Mouse (Mus musculus) embryonic facial prominence, embryonic 11.5 days (tissue): Measurements from ENCODE around the gene Slc24a3. TPM values are rescaled to one million over a fixed set of nuclear protein-coding genes. Genes with fewer than 3 reads are reported as not detected.

Source experiments
- ATAC-seq: fragments of 200-750 bp; cut with Nextera tagmentation; replicated peaks from 2 replicates; pipeline ENCODE4 v1.8.0; 2017; ENCODE audit warnings: low read depth; ENCODE audit not compliant: insufficient number of reproducible peaks, low FRiP score, low TSS enrichment
- DNase-seq: peaks from one replicate; pipeline ENCODE4 v3.0.0-alpha.2; 2015; ENCODE audit warnings: low spot score
- H3K27ac ChIP-seq: fragments of 300-500 bp; sonication (generic); replicated peaks from 2 replicates; pipeline ENCODE4 v1.5.1; 2014; ENCODE audit warnings: mild to moderate bottlenecking, low read depth, low read length, control low read depth
- H3K27me3 ChIP-seq: fragments of 300-500 bp; sonication (generic); 2 replicates; pipeline ENCODE4 v1.6.1; 2014; ENCODE audit warnings: mild to moderate bottlenecking, low read length, moderate library complexity, mixed read lengths; ENCODE audit not compliant: control insufficient read depth, insufficient read depth
- H3K36me3 ChIP-seq: fragments of 300-500 bp; sonication (generic); replicated peaks from 2 replicates; pipeline ENCODE4 v1.6.1; 2014; ENCODE audit warnings: low read depth, mild to moderate bottlenecking, low read length, moderate library complexity, mixed read lengths; ENCODE audit not compliant: control insufficient read depth, insufficient read depth
- H3K4me1 ChIP-seq: fragments of 300-500 bp; sonication (generic); 2 replicates; pipeline ENCODE4 v1.6.1; 2014; ENCODE audit warnings: low read length, mixed read lengths; ENCODE audit not compliant: control insufficient read depth, insufficient read depth
- H3K4me2 ChIP-seq: fragments of 300-500 bp; sonication (generic); 2 replicates; pipeline ENCODE4 v1.6.1; 2014; ENCODE audit warnings: low read depth, mild to moderate bottlenecking, control low read depth, low read length, moderate library complexity
- H3K4me3 ChIP-seq: fragments of 300-500 bp; sonication (generic); 2 replicates; pipeline ENCODE4 v1.5.1; 2014; ENCODE audit warnings: low read depth, low read length, control low read depth
- H3K9ac ChIP-seq: fragments of 300-500 bp; sonication (generic); replicated peaks from 2 replicates; pipeline ENCODE4 v1.6.1; 2014; ENCODE audit warnings: mild to moderate bottlenecking, control low read depth, low read length
- H3K9me3 ChIP-seq: fragments of 300-500 bp; sonication (generic); replicated peaks from 2 replicates; pipeline ENCODE4 v1.6.1; 2016; ENCODE audit warnings: mild to moderate bottlenecking, low read length, inconsistent platforms, mixed read lengths; ENCODE audit not compliant: control insufficient read depth
- WGBS: fragments of 180-500 bp; shearing (Covaris S2); extraction: QIAGEN DNeasy Blood & Tissue Kit; methylation state at CpG from one replicate; pipeline ENCODE4 v1.1.7; 2014; 5-methylcytosine and 5-hydroxymethylcytosine counted together
- polyA plus RNA-seq: library from polyadenylated mRNA; unstranded; fragments of >200 nt; fragmentation: Nextera tagmentation; extraction: Ambion mirVana; gene quantifications from 2 replicates; pipeline ENCODE4 v1.2.1, GENCODE M21; 2014

The Slc24a3 gene
- polyA plus RNA-seq, 1 experiment from 2014 or later, result 0.67 TPM

- ATAC-seq (no peak), DNase-seq (no peak)
- no peaks in the 10 kb centered on the region for H3K27me3 ChIP-seq
- H3K9me3 ChIP-seq, result no peaks in the 10 kb centered on the region
- no peaks in the 10 kb centered on the region for H3K4me1 ChIP-seq
- H3K4me2 ChIP-seq, result no peak overlapping the region
- H3K9ac ChIP-seq, result no peak overlapping the region
- H3K36me3 ChIP-seq, result no peaks in the 10 kb centered on the region
- WGBS, result 82% methylated on average over 9 of the region's 9 CpGs
- H3K27ac ChIP-seq, result no peak overlapping the region
- no peak overlapping the region for H3K4me3 ChIP-seq
Observed at GRCm38 (mm10) chr2:145680762-145681161, 513.2 kb downstream of the Slc24a3 start.

GRCm38 (mm10) chr2:145681626-145682025 is 514.1 kb downstream of the Slc24a3 start:
- H3K4me2 ChIP-seq, result no peak overlapping the region
- no peak overlapping the region for H3K4me3 ChIP-seq
- WGBS, result 76% methylated on average over 4 of the region's 4 CpGs
- no peak overlapping the region for H3K27ac ChIP-seq
- no peak for DNase-seq
- ATAC-seq, result no peak
- H3K9ac ChIP-seq, result no peak overlapping the region
- no peaks in the 10 kb centered on the region for H3K9me3 ChIP-seq
- H3K36me3 ChIP-seq, result no peaks in the 10 kb centered on the region
- H3K27me3 ChIP-seq, result no peaks in the 10 kb centered on the region
- no peaks in the 10 kb centered on the region for H3K4me1 ChIP-seq

GRCm38 (mm10) chr2:145682924-145683323 is 515.4 kb downstream of the Slc24a3 start:
- Histone ChIP-seq H3K27ac (no peak overlapping the region), H3K4me3 (no peak overlapping the region), H3K4me1 (no peaks in the 10 kb centered on the region), H3K27me3 (no peaks in the 10 kb centered on the region), H3K36me3 (no peaks in the 10 kb centered on the region), H3K9me3 (no peaks in the 10 kb centered on the region), H3K4me2 (no peak overlapping the region), H3K9ac (no peak overlapping the region)
- no peak for DNase-seq
- 63% methylated on average over 3 of the region's 3 CpGs for WGBS
- ATAC-seq, result no peak

DNA sequence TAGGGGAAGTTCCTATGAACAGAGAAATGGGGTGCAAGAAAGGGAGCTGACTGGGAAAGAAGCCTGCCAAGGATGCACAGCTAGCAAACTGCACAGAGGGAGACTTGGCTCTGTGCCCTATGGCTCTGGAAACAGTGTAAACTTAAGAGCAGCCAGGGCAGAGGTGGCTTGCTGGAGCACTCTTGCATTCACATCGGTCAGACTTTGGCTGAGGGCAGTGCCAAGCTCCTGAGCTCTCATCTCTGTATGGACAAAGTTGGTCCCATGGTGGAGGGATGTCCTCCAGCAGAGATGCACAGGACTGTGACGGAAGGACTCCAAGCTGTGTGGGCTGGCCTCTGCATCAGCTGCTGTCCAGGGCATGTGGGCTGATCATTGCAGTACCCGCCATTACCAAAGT is 516.0 kb downstream of the Slc24a3 start:
- no peak for DNase-seq
- H3K4me1 ChIP-seq, result no peaks in the 10 kb centered on the region
- no peak for ATAC-seq
- no peaks in the 10 kb centered on the region for H3K27me3 ChIP-seq
- no peak overlapping the region for H3K4me2 ChIP-seq
- 82% methylated on average over 3 of the region's 3 CpGs for WGBS
- no peak overlapping the region for H3K27ac ChIP-seq
- no peaks in the 10 kb centered on the region for H3K9me3 ChIP-seq
- no peak overlapping the region for H3K9ac ChIP-seq
- H3K4me3 ChIP-seq, result no peak overlapping the region
- H3K36me3 ChIP-seq, result no peaks in the 10 kb centered on the region

- H3K4me1 ChIP-seq, result no peaks in the 10 kb centered on the region
- H3K27me3 ChIP-seq, result no peaks in the 10 kb centered on the region
- H3K36me3 ChIP-seq, result no peaks in the 10 kb centered on the region
- H3K27ac ChIP-seq, result no peak overlapping the region
- no peak overlapping the region for H3K4me3 ChIP-seq
- H3K4me2 ChIP-seq, result no peak overlapping the region
- no peak overlapping the region for H3K9ac ChIP-seq
- ATAC-seq (no peak), DNase-seq (no peak)
- 100% methylated on average over 1 of the region's 1 CpGs for WGBS
- no peaks in the 10 kb centered on the region for H3K9me3 ChIP-seq
Observed at GRCm38 (mm10) chr2:145684151-145684550, 516.6 kb downstream of the Slc24a3 start.

DNA sequence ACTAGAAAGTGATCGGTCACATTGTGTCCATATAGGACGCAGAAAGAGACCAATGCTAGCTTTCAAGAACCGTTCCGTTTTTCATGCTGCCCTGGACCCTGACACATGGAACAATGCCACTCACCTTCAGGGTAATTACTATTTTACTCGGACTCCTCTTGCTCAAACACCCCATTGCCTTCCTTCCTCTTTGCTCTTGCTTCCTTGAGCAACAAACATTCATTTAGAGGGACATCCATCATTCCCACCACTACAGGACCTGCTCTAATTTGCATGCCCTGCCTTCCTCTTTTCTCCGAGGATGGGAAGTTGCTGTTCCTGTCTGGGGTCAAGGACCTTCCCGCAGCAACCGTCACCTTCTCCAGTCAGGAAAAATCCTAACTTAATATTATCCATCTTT is 517.3 kb downstream of the Slc24a3 start:
- ATAC-seq, result no peak
- no peaks in the 10 kb centered on the region for H3K4me1 ChIP-seq
- H3K27me3 ChIP-seq, result no peaks in the 10 kb centered on the region
- H3K4me3 ChIP-seq, result no peak overlapping the region
- DNase-seq, result no peak
- H3K36me3 ChIP-seq, result no peaks in the 10 kb centered on the region
- H3K4me2 ChIP-seq, result no peak overlapping the region
- 85% methylated on average over 8 of the region's 8 CpGs for WGBS
- H3K9ac ChIP-seq, result no peak overlapping the region
- H3K27ac ChIP-seq, result no peak overlapping the region
- no peaks in the 10 kb centered on the region for H3K9me3 ChIP-seq

DNA sequence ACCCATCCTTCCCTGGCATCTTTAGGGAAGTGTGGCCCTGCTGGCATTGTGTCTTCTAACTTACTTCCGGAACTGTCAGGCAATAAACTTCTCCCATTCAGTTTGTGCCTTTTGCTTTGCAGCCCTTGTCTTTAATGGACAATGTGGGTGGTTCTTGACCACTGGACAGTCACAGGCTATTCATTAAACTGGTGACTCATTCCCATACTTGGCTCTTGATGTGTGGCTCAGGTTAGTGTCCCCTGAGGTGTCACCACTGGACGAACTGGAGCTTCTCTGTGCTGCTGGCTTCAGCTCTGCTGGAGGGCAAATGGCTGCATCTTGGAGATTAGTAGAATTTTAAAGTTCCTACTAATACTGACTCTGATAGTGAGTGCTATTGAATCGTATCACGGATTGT is 518.5 kb downstream of the Slc24a3 start:
- Histone ChIP-seq H3K4me1 (no peaks in the 10 kb centered on the region), H3K4me3 (no peak overlapping the region), H3K36me3 (no peaks in the 10 kb centered on the region), H3K9me3 (no peaks in the 10 kb centered on the region), H3K9ac (no peak overlapping the region), H3K4me2 (no peak overlapping the region), H3K27ac (no peak overlapping the region), H3K27me3 (no peaks in the 10 kb centered on the region)
- ATAC-seq (no peak), DNase-seq (no peak)
- 85% methylated on average over 4 of the region's 4 CpGs for WGBS

- WGBS, result 92% methylated on average over 10 of the region's 10 CpGs
- ATAC-seq, result no peak
Observed at GRCm38 (mm10) chr2:145691367-145692009, 523.9 kb downstream of the Slc24a3 start.

More at GRCm38 (mm10) chr2:145691367-145692009, 523.9 kb downstream of the Slc24a3 start:
- no peak overlapping the region for H3K4me3 ChIP-seq
- no peaks in the 10 kb centered on the region for H3K36me3 ChIP-seq
- H3K4me1 ChIP-seq, result no peaks in the 10 kb centered on the region
- H3K27me3 ChIP-seq, result no peaks in the 10 kb centered on the region
- no peak overlapping the region for H3K9ac ChIP-seq
- H3K4me2 ChIP-seq, result no peak overlapping the region
- H3K27ac ChIP-seq, result no peak overlapping the region
- H3K9me3 ChIP-seq, result no peaks in the 10 kb centered on the region
- DNase-seq, result no peak
